Mouse (Mus musculus) urinary bladder, postnatal 14 days (tissue): Measurements from ENCODE around the gene Ppp1r26.
"Not testable (repeated sequence)": the region's sequence is repeated elsewhere in the genome, so short reads cannot be mapped to it uniquely, and the experiment has no call there.

Experiments used
- DNase-seq: peaks from one replicate; pipeline ENCODE4 v3.0.0; 2021; ENCODE audit warnings: low spot score

Ppp1r26 gene

DNA sequence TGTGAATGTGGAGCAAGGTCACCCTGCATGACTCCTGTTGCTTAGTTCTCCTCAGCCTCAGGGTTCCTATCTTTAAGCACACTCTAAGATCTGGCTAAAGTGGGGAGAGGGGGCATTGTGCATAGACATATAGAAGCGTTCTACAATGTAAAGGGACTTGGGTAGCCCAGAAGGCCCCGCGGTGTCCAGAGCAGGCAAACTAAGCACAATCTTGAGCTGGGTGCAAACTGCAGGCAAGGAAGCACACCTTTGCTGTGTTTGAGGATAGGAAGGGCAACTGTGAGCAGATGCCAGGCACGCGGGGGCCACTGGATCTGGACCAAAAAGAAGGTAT is 452 bp upstream of the Ppp1r26 start:
- DNase-seq = no peak

DNA sequence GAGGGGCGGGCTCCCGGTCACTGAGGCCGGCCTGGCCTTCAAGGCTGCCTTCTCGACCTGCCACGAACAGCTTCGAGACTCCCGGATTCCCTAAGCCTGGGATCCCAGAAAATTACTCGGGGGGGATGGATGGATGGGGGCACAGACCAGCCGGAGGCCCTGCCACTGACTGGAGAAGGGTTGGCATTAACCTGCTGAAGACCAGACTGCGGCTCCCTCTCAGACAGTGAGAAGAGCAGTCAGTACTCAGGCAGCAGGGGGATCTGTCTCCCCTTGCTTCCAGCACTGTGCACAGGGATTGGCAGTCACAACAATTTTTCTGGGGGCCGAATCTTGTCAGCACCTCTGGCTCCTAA is 693 bp downstream of the Ppp1r26 start:
- no peak for DNase-seq

DNA sequence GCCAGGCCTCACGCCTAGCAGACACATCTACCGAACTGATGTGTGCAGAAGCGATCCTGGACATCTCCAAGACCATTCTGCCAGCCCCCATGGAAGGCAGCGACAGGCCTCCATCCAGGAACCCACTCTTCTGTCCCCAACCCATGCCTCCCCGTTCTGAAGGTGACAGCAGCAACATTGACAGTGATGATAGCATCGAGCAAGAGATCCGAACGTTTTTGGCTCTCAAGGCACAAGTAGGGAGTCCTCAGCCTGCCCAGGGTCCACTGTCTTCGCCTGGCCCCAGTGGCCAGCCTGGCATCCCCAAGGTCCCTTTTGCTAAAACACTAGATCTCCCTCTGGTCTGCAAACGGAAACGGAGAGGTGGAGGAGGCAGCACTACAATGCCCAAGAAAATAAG is 5.1 kb downstream of the Ppp1r26 start:
- DNase-seq = no peak

DNA sequence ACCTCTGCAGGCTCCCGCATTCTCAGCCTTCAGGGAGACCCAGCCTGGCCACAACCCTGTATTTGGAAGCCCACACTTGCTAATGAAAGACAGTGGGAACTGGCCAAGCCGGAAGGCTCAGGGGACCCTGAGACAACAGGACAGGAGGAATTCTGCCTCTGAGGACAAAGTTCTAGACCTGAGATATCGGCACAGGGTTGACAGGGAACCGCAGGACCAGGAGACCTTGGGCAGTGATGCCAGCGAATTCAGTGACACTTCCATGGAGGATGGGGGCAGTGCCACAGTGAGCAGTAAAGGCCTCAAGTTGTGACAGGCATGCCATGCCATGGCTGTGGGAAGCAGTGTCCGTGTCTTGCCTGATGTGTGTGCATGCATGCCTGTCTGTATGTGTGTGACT is 6.9 kb downstream of the Ppp1r26 start:
- DNase-seq = no peak

DNA sequence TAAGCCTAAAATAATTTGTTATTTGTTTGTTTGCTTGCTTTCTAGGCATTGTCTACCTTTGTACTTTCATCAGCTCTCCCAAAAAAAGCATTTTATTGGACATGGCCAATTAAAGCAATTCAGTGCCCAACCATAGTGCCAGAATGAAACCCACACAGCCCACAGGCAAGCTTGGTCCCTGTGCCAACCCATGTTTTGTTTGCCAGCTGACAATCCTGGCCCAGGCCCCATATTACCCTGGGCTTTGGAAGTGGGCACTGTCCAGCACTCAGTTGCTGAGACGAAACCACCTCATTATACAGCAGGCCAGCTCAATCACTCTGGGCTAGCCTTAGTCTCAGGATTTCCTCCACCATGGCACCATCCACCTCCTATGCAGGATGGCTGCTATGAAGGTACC is 10.0 kb downstream of the Ppp1r26 start:
- DNase-seq = no peak

DNA sequence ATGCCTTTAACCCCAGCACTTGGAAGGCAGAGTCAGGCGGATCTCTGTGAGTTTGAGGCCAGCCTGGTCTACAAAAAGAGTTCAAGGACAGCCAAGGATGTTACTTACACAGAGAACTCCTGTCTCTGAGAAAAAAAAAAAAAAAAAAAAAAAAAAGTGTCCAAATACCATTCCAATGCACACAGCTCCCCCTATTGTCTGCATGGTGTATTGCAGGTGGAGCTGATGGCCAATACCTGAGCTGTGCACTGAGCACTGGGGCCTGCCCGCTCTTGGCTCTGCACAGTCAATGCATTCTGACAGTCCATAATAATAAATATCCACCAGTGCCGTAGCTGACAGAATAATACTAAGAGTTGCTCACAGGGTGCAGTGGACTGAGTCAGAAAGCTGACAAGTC is 17.3 kb downstream of the Ppp1r26 start:
- peak; percentile 47 for DNase-seq

DNA sequence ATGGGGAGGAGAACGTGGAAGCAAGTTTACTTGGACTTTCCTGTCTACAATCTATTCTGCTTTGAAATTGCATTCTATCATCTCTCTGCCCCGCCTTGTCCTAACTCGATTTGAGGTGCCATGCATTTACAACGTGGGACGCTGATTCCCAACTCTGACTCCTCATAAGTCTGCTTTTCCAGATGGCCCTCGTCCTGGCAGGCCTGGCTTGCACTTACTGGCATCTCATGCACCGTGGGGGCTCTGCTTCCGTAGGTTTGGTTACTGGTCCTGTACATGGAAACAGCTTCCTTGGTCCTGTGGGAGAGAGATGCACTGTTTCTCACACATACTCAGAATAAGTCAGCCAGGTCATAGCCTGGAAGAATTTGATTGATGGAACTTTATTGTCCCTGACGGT is 18.3 kb downstream of the Ppp1r26 start:
- DNase-seq = no peak

DNA sequence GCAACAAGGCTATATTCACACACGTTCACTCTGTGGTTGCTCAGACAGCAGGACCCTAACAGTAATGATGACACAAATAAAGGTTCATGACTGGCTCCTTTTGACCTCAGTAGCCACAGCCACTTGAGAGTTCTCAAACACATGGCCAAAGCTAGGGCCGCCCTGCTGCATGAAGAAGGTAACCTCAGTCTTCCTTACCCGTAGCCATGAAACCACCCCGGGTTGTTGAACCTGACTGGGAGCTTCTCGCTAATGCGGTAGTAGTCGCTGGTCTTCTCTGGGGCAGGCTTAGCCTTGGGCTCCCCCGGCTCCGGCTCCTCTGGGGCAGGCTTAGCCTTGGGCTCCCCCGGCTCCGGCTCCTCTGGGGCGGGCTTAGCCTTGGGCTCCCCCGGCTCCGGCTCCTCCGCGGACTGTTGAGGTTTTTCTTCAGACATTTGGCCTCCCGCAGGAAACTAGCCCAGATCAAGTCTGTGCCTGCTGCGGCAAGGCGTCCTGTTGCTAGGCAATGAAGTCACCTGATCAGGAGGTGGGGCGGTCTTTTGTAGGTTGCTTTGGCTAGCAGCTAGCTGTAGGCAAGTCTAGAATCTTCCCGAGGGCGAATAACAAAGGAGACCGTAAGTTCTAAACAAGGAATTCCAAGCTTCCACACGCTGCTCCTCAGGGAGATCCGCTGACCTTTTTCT is 19.4 kb downstream of the Ppp1r26 start, which contains the start of gene 1700007K13Rik:
TSS of gene 1700007K13Rik (minus strand) at position 497 of the 683 bp plus-strand sequence.
- DNase-seq = peak; percentile 76

DNA sequence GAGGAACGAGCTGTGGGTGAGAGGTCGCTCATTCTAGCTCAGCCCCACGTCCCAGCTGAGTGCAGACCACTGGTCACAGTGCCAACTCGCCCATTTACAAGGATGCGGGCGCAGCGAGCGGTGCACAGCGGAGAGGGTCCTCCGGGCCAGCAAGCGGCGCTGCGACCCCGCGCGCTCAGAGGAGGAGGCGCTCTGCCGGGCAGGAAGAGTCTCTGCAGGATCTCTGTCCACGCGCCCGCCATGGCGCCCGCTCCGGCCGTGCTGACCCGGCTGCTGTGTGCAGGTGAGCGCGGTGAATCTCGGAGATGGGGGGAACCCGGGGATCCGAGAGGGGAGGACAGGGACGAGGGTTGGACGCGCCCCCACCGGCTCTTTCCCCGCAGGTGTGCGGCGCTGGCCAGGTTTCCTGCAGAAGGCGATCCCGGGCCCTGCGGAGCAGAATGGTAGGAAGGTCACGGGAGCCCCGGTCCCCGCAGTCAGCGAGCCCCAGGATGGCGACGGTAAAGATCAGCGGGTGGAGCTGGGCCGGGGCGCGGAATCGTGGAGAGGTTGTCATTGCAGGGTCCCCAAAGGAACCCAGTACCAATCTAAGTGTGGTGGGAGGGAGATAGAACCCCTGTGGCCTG is 21.4 kb downstream of the Ppp1r26 start, which contains the start of gene Mrps2:
TSS of gene Mrps2 (plus strand) at position 207 of the 626 bp plus-strand sequence.
- peak; percentile 85 for DNase-seq

DNA sequence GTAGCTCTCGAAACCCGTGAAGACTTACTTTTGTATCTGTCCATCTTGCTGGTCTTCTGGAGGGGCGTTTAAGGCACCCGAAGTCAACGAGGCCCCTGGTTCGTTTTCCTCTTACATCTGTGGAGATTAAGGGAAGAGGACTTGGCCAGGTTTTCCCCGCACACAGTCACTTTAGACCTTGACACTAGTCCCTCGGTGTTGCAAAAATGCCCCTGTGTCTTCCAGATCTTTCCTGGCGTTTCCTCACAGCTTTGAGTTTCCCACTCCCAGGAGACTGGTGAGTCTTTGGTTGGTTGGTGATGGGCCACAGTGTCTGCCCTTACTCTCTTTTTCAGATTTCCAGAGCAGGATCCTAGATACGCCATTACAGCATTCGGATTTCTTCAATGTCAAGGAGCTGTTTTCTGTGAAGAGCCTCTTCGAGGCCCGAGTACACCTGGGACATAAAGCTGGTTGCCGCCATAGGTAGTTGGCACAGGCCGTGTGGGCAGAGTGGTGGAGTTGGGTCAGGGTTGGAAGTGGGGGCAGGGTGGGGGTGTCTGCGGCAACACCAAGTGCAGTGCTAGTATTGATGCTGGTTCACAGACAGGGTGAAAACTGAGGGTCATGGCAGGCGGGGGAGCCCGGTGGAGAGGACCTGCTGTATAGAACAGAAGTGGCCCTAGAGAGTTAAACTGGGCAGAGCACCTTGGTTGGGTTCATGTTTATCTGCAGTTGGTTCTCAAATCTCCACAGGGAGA is 22.1 kb downstream of the Ppp1r26 start:
- no peak for DNase-seq

DNA sequence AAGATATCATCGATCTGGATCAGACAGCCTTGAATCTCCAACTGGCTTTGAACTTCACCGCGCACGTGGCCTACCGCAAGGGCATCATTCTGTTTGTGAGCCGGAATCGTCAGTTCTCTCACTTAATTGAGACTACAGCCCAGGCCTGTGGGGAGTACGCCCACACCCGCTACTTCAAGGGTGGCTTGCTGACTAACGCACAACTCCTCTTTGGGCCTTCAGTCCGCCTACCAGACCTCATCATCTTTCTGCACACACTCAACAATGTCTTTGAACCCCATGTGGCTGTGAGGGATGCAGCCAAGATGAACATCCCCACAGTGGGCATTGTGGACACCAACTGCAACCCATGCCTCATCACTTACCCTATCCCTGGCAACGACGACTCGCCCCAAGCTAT is 22.9 kb downstream of the Ppp1r26 start:
- DNase-seq = no peak

DNA sequence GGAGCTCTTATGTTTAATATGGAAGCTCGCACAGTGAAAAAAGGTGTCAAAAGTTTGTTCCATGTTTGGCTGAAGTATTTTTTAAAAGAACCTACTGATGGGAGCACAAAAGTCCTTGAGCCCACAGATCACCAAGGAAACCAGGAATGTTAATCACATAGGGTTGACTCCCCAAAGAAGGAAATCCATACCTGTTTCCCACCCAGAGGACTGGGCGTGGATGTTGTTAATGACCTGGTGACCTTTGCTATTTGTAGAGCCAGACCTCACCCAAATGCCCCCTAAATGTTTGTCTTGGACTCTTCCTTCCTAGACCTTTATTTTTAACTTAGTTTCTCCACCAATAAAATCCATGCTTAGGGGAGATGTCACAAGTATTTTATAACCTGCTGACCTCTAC is 24.0 kb downstream of the Ppp1r26 start:
- DNase-seq = no peak

DNA sequence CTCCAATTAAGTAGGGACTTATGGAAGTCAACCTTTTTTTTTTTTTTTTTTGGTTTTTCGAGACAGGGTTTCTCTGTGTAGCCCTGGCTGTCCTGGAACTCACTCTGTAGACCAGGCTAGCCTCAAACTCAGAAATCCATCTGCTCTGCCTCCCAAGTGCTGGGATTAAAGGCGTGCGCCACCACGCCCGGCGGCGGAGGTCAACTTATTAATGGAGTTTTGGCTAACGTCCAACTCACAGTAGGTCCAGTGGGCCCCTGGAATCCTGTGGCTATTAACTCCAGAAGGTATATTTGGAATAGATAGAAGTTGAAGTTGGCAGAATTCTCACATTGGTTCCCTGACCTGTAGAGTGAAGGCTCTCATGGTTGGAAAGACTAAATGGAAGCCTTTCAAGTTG is 25.4 kb downstream of the Ppp1r26 start:
- not testable (repeated sequence) for DNase-seq

DNA sequence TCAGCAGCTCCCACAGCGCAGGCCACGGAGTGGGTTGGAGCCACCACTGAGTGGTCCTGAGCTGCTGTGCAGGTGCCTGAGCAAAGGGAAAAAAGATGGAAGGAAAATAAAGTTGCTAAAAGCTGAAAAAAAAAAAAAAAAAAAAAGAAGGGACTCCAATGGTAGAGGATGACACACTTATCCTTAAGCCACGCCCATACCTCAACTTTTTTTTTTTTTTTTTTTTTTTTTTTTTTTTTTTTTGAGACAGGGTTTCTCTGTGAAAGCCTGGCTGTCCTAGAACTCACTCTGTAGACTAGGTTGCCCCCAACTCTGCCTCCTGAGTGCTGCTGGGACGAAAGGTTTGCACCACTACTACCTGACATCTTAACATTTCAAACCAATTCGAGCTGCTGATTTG is 31.4 kb downstream of the Ppp1r26 start:
- DNase-seq = not testable (repeated sequence)

DNA sequence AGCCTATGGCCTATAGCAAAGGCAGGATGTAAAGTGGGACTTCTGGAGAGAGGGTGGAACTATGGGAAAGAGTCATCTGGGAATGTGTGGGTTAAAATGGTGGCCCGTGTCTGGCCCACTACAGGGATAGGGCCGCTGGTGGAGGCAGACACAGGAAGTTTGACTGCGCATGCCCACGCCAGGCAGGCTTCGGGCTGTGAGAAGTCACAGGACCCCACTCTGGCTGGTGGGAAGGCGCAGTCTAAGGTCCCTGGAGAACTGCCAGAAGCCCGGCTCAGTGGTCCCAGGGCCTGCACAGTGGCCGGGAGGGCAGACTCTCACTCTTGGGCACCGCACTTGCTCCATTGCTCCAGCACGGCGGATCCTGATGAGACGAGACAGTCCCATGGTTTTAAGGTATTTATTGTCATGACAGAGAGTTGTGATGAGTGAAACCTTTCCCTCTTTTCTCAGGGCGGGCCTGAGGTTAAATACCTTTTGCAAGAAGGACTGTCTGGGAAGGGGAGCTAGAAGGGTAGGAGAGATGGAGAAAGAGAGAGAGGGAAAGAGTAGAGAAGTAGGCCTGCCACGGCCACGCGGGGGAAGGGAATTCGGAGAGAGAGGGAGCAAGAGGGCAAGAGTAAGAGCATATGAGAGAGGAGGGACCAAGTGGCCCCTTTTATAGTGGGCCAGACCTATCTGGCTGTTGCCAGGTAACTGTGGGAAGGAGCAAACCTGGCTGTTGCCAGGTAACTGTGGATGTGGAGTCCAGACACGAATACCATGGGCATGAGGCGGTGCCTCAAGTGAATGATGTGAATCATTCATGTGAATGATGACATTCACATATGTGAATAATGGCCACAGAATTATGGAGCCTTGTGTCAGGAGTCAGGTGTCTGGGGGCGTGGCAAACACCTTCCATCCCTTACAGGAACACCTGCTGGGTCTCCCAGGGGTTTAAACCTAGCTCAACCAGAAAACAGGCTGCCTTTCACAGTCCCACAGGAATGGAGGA is 32.9 kb downstream of the Ppp1r26 start:
- no peak for DNase-seq

DNA sequence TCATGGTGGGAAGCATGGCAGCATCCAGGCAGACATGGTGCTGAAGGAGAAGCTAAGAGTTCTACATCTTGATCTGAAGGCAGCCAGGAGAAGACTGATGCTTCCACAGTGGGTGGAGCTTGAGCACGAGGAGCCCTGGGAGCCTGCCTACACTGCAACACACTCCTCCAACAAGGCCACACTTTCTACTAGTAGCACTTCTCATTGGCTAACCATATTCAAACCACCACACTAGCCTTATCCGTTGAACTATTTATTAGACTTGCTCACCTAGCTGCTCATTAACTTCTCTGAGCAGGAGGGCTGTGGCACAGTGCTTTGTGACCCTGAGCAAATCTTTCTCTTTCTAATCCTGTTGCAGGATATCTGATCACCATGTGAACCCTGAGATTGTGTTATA is 37.3 kb downstream of the Ppp1r26 start:
- no peak for DNase-seq

DNA sequence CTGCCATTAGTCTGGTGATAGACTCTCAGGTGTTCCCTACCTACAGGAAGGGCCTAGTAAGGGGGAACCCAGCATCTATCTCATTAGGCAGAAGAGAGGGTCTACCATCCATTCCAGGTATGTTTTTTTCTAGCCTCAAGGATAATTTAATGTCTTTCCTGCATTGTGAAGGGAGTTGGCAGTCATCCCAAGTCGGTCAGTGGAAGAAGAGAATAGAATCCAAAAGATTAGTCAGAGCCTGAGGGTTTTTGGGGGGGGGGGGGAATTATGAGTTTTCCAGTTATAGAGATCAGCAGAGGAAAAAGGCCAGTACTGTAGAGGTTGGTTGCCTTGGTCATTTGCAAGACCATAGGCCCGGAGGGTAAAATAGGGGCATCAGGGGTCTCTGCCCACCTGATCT is 47.9 kb downstream of the Ppp1r26 start:
- no peak for DNase-seq

DNA sequence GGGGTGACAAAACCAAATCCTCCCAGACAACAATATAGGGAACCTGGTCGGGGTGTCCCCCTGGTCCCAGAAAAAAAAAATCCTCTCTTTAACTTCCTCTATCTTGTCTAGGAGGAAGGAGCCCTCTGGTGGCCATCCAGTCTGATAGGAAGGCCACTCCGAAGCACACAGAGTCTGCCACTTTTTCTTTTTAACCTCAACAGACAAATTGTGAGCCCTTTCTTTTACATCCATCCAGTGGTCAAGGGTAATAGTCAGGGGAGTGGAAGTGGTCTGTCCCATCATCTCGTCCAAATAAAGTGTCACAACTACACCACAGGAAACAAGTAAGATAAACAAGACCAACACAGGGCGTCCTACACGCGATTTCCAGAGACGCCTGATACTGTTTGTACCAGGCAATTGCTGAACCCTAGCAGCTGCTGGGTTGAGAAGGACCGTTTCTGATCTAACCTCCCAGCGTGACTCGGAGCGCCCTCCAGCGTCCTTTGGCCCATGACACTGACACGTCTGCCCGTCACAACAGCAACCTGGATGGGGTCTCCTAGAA is 48.7 kb downstream of the Ppp1r26 start:
- peak; percentile 25 for DNase-seq

DNA sequence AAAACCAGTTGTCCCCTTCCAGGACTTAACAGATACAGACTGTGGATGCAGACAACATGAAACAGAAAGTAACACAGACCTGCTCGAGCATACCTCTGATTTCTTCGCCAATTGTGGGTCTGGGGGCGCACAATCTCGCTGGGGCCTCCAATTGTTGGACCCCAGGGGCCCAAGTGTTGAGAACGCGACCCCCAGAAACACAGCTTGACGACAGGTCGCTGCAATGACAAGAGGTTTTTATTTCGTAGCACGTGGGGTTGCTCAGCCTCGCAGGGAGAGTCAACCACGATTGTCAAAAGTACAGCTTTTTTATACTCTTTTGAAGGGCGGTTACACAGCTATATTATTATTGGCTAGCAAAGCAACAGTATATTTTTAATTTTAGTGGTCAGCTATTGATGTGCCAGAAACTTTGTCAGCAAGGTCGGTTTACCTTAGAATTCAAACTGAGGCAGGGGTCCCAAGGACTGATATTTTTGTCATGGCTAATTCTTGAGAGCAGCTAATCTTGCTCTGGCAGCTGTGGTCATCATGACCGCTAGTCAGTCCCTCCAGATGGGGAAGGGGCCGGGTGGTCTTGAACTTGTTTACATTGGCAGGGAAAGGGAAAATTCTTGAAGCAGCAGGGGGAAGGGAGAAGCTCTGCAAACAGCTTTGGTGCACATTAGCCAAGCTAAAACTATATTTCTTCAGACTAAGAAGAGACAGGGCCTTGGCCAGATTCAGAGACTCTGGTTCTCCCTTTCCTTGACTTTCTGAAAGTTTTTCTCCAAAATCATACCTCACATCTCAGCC is 49.4 kb downstream of the Ppp1r26 start:
- DNase-seq = no peak

DNA sequence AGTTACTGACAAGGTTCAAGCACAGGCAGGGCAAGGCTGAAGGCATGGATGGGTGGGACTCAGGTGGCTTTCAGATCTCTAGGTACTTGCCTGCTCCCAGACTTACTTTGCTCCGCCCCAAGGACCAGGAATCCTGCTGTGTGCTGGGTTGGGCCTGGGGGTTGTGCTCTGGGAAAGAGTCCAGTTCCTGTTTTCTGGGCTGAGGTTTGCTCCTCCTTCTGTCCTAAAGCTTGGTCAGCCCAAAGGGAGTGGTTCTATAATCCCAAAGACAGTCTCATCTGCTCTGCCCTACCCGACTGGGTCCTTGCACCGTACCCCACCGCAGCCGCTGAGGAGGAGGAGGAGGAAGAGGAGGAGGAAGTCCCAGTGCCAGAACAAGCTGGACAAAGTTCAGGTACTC is 50.1 kb downstream of the Ppp1r26 start, which contains the start of gene Gbgt1:
TSS of gene Gbgt1 (plus strand) at position 221 of the 400 bp plus-strand sequence.
- DNase-seq = no peak

DNA sequence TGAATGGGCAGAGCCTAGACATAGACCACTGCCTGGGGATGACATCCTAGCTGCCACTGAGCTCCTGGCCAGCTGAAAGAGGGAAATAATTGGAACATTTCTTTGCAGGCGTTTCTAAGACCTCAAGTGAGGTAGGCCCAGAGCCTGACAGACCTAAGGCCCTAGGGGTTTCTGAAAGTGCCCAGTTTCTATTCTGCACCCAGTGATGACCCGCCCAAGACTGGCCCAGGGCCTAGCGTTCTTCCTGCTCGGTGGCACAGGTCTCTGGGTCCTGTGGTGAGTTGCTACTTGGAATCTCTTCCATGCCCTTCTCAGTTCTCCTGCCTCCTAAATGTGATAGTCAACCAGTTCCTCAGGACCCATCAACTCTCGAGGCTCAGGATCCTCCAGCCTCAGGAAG is 51.0 kb downstream of the Ppp1r26 start:
- no peak for DNase-seq
